Mouse (Mus musculus) cerebellum, adult 9-10 months (tissue): ENCODE measurements around the gene Znfx1.

Experiments used
- DNase-seq: peaks from one replicate; pipeline ENCODE4 v3.0.0; 2022

Gene Znfx1

DNA sequence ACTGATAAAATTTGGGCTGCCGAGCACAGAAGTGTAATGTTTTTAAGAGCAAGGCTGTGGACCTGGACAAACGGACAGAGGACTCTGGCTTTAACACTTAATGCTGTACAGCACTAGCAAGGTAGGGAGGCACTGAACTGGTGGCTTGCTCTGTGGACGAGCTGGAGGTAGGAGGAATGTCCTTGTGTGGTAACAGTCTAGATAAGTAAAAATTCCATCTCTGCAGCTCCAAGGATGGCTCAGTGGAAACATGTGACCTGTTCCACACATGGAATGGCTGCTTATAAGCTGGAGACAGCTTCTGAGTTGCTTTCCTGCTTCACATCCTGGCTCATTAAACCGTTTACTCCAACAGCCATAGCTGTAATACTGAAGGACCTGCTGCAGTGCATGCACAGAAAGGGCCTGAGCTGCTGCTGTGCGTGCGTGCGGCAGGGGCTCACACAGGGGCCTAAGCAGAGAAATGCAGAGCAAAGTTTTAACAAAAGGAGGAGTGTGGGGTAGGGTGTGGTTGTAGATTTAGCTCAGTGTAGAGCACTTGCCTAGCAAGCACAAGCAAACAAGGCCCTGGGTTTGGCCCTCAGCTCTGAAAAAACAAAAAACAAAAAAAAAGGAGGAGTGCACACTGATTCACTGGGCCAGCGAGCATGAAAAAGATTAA, 14.0 kb downstream of the Znfx1 start:
- no peak for DNase-seq

DNA sequence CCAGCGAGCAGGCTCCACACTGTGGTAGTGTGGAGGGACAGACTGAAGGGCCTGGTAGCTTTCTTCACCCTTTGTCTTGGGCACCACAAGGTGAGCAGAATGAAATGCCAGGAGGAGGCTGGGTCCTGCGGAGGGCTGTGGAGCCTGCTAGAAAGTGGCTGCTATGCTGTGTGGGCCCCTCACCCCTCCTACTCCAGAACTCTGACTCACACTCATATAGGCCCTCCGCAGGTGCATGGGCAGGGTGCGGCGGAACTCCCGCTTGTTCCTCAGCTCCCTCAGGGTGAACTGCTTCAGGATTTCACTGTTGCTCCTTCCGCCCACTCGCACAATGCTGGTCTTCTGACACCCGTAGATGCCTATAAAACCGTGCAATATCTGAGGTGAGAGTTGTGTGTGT, 14.6 kb downstream of the Znfx1 start:
- DNase-seq, result no peak

GRCm38 (mm10) chr2:167043400-167044121, 19.3 kb downstream of the Znfx1 start:
- DNase-seq, result no peak

- DNase-seq, result no peak
These were observed 23.4 kb downstream of the Znfx1 start for GRCm38 (mm10) chr2:167039386-167039785.

- DNase-seq, result peak; percentile 32
These were observed 24.1 kb downstream of the Znfx1 start for GRCm38 (mm10) chr2:167038716-167039115.

DNA sequence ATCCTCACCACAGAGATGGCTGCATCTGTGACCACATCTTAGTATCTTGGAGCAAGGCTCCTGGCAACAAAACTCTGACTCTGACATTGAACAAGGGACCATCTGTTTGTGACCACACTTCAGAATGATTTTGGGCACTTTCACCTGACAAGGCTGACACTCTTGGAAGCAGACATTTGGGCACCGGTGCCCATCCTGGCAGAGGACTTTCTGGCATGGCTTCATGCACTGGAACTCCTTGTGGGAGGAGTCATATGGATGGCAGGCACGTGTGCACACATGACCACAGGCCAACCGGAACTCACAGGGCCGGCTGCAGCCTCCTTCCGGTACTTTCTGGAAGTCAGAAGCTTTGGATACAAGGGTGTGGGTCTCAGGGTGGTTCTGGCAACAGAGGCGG, 24.5 kb downstream of the Znfx1 start:
- peak; percentile 62 for DNase-seq

DNA sequence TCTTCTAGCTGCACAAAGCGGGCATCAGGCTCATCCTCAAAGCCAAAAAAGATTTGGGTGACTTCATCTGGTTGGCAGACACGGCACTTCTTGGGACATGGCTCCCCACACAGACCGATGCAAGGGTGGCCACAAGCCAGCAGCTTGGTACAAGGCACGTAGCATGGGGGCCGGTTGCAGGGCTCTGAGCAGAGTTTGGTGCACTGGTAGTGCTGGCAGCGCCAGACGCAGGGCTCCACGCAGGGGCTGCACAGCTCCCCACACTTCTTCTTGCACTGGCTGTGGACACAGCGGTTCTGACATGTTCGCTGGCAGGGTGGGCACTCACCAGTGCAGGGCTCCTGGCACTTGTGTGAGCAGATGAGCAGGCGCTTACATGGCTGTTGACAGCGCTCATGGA, 25.1 kb downstream of the Znfx1 start:
- no peak for DNase-seq

- no peak for DNase-seq
These were observed 32.3 kb downstream of the Znfx1 start for GRCm38 (mm10) chr2:167030507-167030906.

GRCm38 (mm10) chr2:167028553-167028952, 34.3 kb downstream of the Znfx1 start:
- no peak for DNase-seq

DNA sequence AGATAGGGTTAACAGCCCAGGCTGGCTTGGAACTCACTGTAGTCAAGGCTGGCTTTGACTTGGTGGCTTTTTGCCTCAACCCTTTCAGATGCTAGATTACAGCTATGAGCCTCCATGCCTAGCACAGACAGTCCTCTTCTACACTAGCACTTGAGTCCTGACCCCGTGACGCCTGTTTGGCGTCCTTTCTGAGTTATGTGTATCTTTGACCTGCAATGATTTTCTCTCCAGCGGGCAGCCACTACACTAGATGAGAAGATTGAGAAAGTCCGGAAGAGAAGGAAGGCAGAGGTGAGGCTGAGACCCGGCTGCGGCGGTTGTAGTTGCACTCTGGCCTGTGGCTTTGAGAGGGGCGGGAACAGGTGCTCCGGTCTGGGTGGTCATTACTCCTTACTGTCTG, 43.4 kb downstream of the Znfx1 start:
- DNase-seq, result no peak

DNA sequence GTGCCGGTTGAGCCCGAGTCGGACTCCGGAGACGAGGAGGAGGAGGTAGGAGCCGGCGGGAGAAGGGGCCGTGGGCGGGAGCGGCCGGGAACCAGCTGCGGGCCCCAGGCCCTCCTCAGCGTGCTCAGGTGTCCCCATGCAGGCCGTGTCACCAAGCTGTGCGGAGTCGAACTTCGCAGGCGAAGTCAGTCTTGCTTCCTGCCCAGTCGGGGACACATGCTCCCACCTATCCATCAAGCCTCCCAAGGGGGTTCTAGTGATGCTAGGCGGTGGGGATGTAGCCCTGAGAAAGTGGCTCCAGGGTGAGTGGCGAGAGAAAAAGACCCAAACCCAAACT, 47.5 kb downstream of the Znfx1 start:
- DNase-seq, result no peak

DNA sequence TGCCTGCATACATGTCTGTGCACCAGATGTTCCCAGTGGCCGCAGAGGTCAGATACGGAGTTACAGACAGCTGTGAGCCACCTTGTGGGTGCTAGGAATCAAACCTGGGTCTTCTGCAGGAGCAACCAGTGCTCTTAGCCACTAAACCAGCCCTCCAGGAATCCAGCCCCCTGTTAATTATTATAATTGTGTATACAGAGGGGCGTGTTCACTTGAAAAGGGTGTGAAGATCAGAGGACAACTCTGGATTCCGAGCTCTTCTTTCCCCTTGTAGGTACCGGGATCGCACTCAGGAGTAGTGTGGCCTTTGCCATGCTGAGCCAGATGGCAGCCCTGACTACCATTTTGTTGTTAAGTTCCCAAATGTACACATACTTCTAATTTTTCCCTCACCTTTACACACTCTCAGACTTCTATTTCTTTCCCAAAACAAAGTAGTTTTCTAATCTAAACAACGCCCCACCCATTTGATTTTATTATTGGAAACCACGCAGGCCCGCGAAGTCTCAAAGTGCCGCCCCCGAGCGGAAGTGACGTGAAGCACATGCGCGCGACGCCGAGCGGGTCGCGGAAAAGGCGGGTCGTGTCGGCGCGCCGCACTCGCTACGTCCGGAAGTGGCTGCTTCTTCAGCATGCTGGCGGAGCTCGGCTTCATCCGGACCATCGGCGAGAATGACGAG, 48.0 kb downstream of the Znfx1 start, which contains the start of gene Ddx27:
TSS of gene Ddx27 (plus strand) at position 492 of the 680 bp plus-strand sequence.
- peak; percentile 88 for DNase-seq

- no peak for DNase-seq
These were observed 52.3 kb downstream of the Znfx1 start for GRCm38 (mm10) chr2:167010546-167010945.

DNA sequence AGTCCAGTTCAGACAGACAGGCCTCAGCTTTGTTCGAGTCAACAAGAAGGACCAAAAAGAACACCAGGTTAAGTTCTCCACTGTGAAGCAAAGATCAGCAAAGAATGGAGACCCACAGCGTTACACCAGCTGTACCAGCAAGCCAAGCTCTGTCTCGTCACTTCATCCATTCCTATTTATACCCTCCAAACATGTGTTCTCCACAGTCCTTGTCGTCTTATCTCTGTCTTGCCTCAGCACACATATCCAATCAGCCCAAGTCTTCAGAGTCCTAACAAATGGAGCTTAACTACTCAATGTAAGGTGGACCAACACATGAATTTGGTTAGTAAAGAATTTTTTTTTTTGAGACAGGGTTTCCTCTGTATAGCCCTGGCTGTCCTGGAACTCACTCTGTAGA, 53.3 kb downstream of the Znfx1 start:
- no peak for DNase-seq

- DNase-seq, result peak; percentile 51
These were observed 55.2 kb downstream of the Znfx1 start for GRCm38 (mm10) chr2:167007565-167007964.

- DNase-seq, result peak; percentile 77
These were observed 55.8 kb downstream of the Znfx1 start for GRCm38 (mm10) chr2:167007001-167007491.

DNA sequence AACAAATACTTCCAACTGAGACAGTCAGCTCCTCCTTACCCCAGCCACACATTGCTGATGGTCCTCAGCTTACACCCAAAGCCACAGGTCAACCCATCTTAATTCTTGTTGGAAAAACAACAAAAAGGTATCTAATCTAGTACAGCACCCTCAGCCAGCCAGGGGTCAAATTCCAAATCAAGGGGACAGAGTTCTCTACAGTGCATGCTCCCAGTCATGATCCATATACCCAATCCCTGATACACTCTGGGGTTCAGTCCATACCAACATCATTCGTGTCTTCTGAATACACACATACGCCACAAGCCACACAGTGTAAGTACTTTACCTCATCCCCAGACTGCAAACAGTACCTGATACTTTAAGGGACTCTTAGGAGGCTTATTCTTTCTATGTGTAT, 56.5 kb downstream of the Znfx1 start:
- no peak for DNase-seq

DNA sequence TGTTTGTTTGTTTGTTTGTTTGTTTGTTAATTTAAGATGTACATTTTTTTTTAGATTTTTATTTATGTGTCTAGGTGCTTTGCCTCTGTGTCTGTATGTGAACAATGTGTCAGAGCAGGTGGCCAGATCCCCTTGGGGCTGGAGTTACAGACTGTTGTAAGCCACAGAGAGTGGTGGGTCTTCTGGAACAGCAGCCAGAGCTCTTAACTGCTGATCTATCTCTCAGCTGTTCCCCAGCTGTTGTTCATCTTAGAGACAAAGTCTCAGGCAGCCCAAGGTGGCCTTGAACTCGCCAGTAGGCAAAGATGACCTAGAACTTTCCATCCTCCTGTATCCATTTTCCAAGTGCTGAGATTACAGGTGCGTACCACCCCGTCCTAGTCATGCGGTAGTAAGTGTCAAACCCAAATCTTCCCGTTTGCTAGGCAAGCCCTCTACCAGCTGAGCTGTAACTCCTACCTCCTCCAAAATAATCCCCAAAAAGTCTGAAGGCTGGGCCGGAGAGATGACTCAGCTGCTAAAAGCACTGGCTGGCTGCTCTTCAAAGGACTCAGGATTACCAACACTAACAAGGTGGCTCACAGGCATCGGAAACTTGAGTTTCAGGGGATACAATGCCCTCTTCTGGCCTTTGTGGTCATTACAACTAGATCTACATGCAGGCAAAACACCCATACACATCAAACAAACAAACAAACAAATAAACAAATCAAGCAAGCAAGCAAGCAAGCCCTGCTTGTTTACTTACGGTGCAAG, 58.5 kb downstream of the Znfx1 start:
- peak; percentile 89 for DNase-seq

DNA sequence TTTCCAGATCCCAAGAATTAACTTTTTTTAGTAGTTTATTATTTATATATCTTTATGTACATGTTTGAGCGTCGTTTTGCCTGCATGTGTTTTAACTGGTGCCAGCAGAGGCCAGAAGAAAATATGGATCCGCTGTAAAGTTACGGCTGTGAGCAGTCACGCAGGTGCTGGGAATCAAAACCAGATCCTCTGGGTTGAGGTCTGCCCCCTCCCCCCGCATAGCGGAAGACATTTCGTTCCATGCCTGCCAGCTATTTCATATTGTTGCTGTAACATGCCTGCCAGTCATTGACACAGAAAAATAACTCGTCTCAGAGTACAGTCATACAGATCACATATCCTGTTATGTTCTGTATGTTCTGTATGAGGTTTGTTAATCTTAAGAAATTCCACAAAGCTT, 61.3 kb downstream of the Znfx1 start:
- DNase-seq, result no peak

- DNase-seq, result no peak
These were observed 66.3 kb downstream of the Znfx1 start for GRCm38 (mm10) chr2:166996533-166996894.

DNA sequence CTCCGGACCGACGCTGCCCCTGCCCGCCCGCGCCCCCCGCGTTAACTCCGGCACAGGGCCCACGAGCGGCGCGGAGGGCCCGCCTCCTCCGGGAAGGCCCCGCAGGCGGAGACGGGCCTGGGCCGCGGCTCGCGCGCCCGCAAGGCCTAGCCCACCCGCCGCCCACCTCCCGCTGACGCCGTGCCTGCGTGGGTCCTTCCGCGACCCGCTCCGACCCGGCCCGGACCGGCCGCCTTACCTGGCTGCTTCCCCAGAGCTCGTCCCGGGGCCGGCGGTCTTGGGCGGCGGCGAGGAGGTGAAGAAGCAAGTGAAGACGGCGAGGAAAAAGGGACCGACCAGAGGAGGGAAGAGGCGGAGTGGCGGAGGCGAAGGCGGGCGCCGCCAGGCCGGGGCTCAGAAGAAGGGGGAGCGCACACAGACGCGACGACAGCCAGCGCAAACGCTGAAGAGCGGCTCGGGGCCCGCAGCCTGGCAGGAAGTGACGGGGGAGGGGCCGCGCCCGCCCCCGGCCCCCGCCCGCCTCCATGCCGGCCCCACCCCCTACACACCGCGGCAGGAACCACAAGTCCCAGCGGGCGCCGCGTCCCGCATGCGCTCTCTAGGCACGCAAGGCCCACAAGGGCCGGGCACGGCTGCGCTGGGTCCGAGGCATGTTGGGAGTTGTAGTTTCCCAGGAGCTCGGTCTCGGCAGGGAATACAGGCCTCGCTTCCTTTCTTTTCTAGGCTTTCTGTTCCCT, 66.9 kb downstream of the Znfx1 start, which contains the start of gene Stau1:
TSS of gene Stau1 (minus strand) at position 504 of the 737 bp plus-strand sequence.
- peak; percentile 94 for DNase-seq

DNA sequence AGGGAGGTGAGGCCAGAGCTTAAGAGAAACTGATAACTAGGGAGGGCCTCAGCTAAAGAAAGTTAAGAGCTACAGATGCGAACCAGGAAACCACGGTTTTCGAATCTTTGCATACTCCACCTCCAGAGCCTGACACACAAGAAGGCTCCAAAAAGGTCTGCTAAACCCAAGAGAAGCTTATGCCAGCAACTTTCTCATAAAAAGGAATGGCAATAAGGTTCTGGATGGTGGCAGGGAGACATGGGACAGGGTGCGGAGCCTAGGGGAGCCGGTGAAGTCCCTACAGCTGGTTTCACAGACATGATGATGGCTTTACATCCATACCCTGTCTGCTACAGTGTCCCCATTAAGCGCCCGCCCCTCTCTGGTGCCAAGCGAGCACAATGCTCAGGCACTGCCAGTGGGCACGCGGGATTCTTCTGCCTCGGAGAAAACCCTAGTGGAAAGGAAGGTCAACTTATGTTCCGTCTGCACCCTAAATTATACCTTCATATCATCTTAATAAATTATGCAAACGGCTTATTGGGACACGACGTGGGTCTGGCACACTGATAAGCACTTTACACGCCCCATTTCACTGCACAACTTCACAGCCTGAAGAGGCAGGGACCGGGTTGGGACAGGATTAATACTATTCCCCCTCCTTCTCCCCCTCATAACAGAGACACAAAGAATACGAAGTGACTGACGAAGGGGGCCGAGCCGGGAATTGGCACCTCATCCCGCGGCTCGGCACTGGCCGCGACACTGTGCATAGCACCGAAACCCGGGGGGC, 67.6 kb downstream of the Znfx1 start:
- DNase-seq, result peak; percentile 61
